In the genomic region with DNA sequence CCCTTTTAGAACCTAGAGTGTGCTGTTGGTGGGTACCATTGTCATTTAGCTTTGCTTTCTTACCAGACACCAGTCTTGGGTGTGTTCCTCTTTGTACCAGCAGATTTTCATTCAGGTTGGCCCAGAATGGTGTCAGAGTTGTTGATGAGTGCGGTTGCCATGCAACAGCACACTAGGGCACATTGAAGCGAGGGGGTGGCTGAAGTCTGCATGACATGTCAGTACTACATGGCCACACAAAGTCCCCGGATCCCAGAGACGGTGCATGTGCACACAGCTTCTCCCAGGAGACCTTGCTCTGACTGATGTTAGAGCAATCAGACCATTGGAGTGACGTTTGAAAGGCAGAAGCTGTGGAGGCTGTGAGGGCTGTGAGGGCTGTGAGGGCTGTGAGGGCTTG, we compare ENCODE assay signal across 14 mouse cellular contexts.
DNase-seq lines count a peak whose midpoint lies in the region; ATAC-seq and TF ChIP-seq lines count a peak whose summit lies in the region.
"Had no signal": no experiment of that assay in that cellular context is flagged by ENCODE, and none has a peak within 500 bp of the region (broad histone marks: within the 10 kb centered on the region; RNA-seq: fewer than 3 reads in every experiment).

No protein-coding gene starts in this region.

- H3K4me1 ChIP-seq in hindbrain, embryonic 10.5 days (replicated peaks) = peaks cover 20% of the 10 kb centered on the region
- peaks cover 23% of the 10 kb centered on the region for H3K4me1 ChIP-seq in hindbrain, embryonic 13.5 days (replicated peaks)
- H3K4me1 ChIP-seq in hindbrain, embryonic 14.5 days (replicated peaks; ENCODE audit: control insufficient read depth, insufficient read depth, low read length) = peaks cover 19% of the 10 kb centered on the region
- no peaks in the 10 kb centered on the region for H3K4me1 ChIP-seq in midbrain, postnatal 0 days (ENCODE audit: insufficient read depth, low read length)
- peaks cover 13% of the 10 kb centered on the region for H3K4me1 ChIP-seq in kidney, embryonic 14.5 days (ENCODE audit: control insufficient read depth, insufficient read depth, low read length)

- no peak for DNase-seq in hindbrain, embryonic 10.5 days (ENCODE audit: low spot score)
- DNase-seq in brain, adult 2 months (ENCODE audit: low read depth, low spot score) = peak; percentile 43
- no peak for DNase-seq in hindbrain, embryonic 14.5 days (ENCODE audit: low spot score)
- peak; percentile 58 for DNase-seq in midbrain, postnatal 0 days (ENCODE audit: low spot score)
- DNase-seq in kidney, adult 8-10 months = no peak
- DNase-seq: cerebellum, adult 8-10 months; kidney, adult 11 months; left cerebral cortex, postnatal 4 days; right cerebral cortex, postnatal 14 days had no signal

- no peak overlapping the region for H3K4me3 ChIP-seq in hindbrain, embryonic 10.5 days
- H3K4me3 ChIP-seq in hindbrain, embryonic 13.5 days = no peak overlapping the region
- no peak overlapping the region for H3K4me3 ChIP-seq in hindbrain, embryonic 14.5 days (replicated peaks; ENCODE audit: low read length)
- no peak overlapping the region for H3K4me3 ChIP-seq in midbrain, postnatal 0 days (ENCODE audit: low read depth, low read length)
- no peak overlapping the region for H3K4me3 ChIP-seq in kidney, embryonic 14.5 days (ENCODE audit: low read length)
- H3K4me3 ChIP-seq: embryonic facial prominence, embryonic 12.5 days; liver, embryonic 15.5 days; neural tube, embryonic 15.5 days had no signal

- no peaks in the 10 kb centered on the region for H3K27me3 ChIP-seq in hindbrain, embryonic 10.5 days (ENCODE audit: insufficient read depth, poor library complexity, severe bottlenecking)
- no peaks in the 10 kb centered on the region; the same call in 1 of the 2 replicates for H3K27me3 ChIP-seq in hindbrain, embryonic 13.5 days
- H3K27me3 ChIP-seq in hindbrain, embryonic 14.5 days (ENCODE audit: control insufficient read depth, insufficient read depth, low read length) = no peaks in the 10 kb centered on the region
- H3K27me3 ChIP-seq in midbrain, postnatal 0 days (ENCODE audit: insufficient read depth, low read length) = no peaks in the 10 kb centered on the region
- H3K27me3 ChIP-seq in kidney, embryonic 14.5 days (ENCODE audit: control insufficient read depth, insufficient read depth, low read length) = no peaks in the 10 kb centered on the region
- H3K27me3 ChIP-seq: embryonic facial prominence, embryonic 12.5 days; liver, embryonic 15.5 days; neural tube, embryonic 15.5 days had no signal

- ATAC-seq in hindbrain, embryonic 13.5 days (ENCODE audit: low FRiP score) = no peak; the same call in 1 of the 2 replicates
- ATAC-seq in hindbrain, embryonic 14.5 days (ENCODE audit: low FRiP score) = peak; percentile 44; the same call in 1 of the 2 replicates
- peak; percentile 68; the same call in 1 of the 2 replicates for ATAC-seq in midbrain, postnatal 0 days (ENCODE audit: low FRiP score)
- ATAC-seq in kidney, embryonic 14.5 days (ENCODE audit: low FRiP score, low TSS enrichment) = no peak

- TF ChIP-seq CTCF in midbrain, postnatal 0 days (IDR thresholded peaks at IDR 0.05) = no peak

- H3K36me3 ChIP-seq in hindbrain, embryonic 10.5 days = no peaks in the 10 kb centered on the region
- no peaks in the 10 kb centered on the region for H3K36me3 ChIP-seq in hindbrain, embryonic 13.5 days
- H3K36me3 ChIP-seq in hindbrain, embryonic 14.5 days (replicated peaks; ENCODE audit: control insufficient read depth, insufficient read depth) = no peaks in the 10 kb centered on the region
- H3K36me3 ChIP-seq in midbrain, postnatal 0 days (ENCODE audit: insufficient read depth, low read length) = no peaks in the 10 kb centered on the region
- H3K36me3 ChIP-seq in kidney, embryonic 14.5 days (ENCODE audit: control insufficient read depth, insufficient read depth, low read length) = no peaks in the 10 kb centered on the region
- H3K36me3 ChIP-seq: embryonic facial prominence, embryonic 12.5 days; liver, embryonic 15.5 days; neural tube, embryonic 15.5 days had no signal

- peaks cover 3% of the 10 kb centered on the region; the same call in 1 of the 2 replicates for H3K9me3 ChIP-seq in hindbrain, embryonic 10.5 days
- no peaks in the 10 kb centered on the region for H3K9me3 ChIP-seq in hindbrain, embryonic 13.5 days
- H3K9me3 ChIP-seq in hindbrain, embryonic 14.5 days (ENCODE audit: control insufficient read depth, low read length) = no peaks in the 10 kb centered on the region
- no peaks in the 10 kb centered on the region for H3K9me3 ChIP-seq in midbrain, postnatal 0 days (ENCODE audit: low read length)
- no peaks in the 10 kb centered on the region for H3K9me3 ChIP-seq in kidney, embryonic 14.5 days (ENCODE audit: control insufficient read depth, low read length)
- H3K9me3 ChIP-seq: embryonic facial prominence, embryonic 12.5 days; liver, embryonic 15.5 days; neural tube, embryonic 15.5 days had no signal

- 58% methylated on average over 5 of the region's 5 CpGs for WGBS in hindbrain, embryonic 10.5 days
- WGBS in hindbrain, embryonic 13.5 days = 45% methylated on average over 5 of the region's 5 CpGs
- WGBS in hindbrain, embryonic 14.5 days = 39% methylated on average over 5 of the region's 5 CpGs
- WGBS in midbrain, postnatal 0 days = 47% methylated on average over 5 of the region's 5 CpGs
- 83% methylated on average over 5 of the region's 5 CpGs for WGBS in kidney, embryonic 14.5 days

- 0 out of 2 replicates have a peak overlapping the region, but pooled peaks have one; percentile 45 for H3K27ac ChIP-seq in hindbrain, embryonic 10.5 days
- no peak overlapping the region for H3K27ac ChIP-seq in hindbrain, embryonic 13.5 days
- no peak overlapping the region for H3K27ac ChIP-seq in hindbrain, embryonic 14.5 days
- no peak overlapping the region for H3K27ac ChIP-seq in midbrain, postnatal 0 days (ENCODE audit: low read depth, low read length)
- no peak overlapping the region for H3K27ac ChIP-seq in kidney, embryonic 14.5 days (ENCODE audit: low read depth, low read length)
- H3K27ac ChIP-seq: embryonic facial prominence, embryonic 12.5 days; liver, embryonic 15.5 days; neural tube, embryonic 15.5 days had no signal

- H3K9ac ChIP-seq in hindbrain, embryonic 13.5 days = no peak overlapping the region
- H3K9ac ChIP-seq in hindbrain, embryonic 14.5 days = no peak overlapping the region
- H3K9ac ChIP-seq in midbrain, postnatal 0 days (replicated peaks; ENCODE audit: low read length, poor library complexity, severe bottlenecking) = no peak overlapping the region
- no peak overlapping the region for H3K9ac ChIP-seq in kidney, embryonic 14.5 days (ENCODE audit: low read depth, low read length)
- H3K9ac ChIP-seq: embryonic facial prominence, embryonic 12.5 days; liver, embryonic 15.5 days; neural tube, embryonic 15.5 days had no signal

- no peak overlapping the region for H3K4me2 ChIP-seq in hindbrain, embryonic 13.5 days
- no peak overlapping the region for H3K4me2 ChIP-seq in hindbrain, embryonic 14.5 days (replicated peaks)
- H3K4me2 ChIP-seq in midbrain, postnatal 0 days (ENCODE audit: low read depth, low read length, poor library complexity, severe bottlenecking) = no peak overlapping the region
- no peak overlapping the region for H3K4me2 ChIP-seq in kidney, embryonic 14.5 days (replicated peaks; ENCODE audit: low read depth, low read length)
- H3K4me2 ChIP-seq: embryonic facial prominence, embryonic 12.5 days; liver, embryonic 15.5 days; neural tube, embryonic 15.5 days had no signal

Comparison
In these comparisons a context has a peak if more than half of its experiments do, and no peak if none do; other contexts are left out.
1. ATAC-seq: peak in hindbrain, embryonic 14.5 days (single experiment) and midbrain, postnatal 0 days (single experiment); none in hindbrain, embryonic 13.5 days (single experiment) and kidney, embryonic 14.5 days (single experiment).
2. DNase-seq: peak in brain, adult 2 months (single experiment) and midbrain, postnatal 0 days (single experiment); none in hindbrain, embryonic 10.5 days (single experiment), hindbrain, embryonic 14.5 days (single experiment) and kidney, adult 8-10 months (0 of 2).